Mouse (Mus musculus) olfactory bulb, adult 2 months (tissue): ENCODE measurements around the gene Echdc3. TPM values are rescaled to one million over a fixed set of nuclear protein-coding genes. Genes with fewer than 3 reads are reported as not detected.

Experiments
- H3K27ac ChIP-seq: fragments of 200-500 bp; 2 replicates; pipeline ENCODE4 v1.5.1; 2012; ENCODE audit warnings: low read depth, low read length; ENCODE audit not compliant: insufficient read depth
- H3K4me1 ChIP-seq: fragments of 200-500 bp; 2 replicates; pipeline ENCODE4 v1.6.1; 2012; ENCODE audit warnings: low read length; ENCODE audit not compliant: control insufficient read depth, insufficient read depth
- H3K4me3 ChIP-seq: fragments of 200-500 bp; 2 replicates; pipeline ENCODE4 v1.5.1; 2012; ENCODE audit warnings: mild to moderate bottlenecking, low read depth, low read length, moderate library complexity; ENCODE audit not compliant: insufficient read depth
- CTCF ChIP-seq: fragments of 200-500 bp; IDR thresholded peaks from 2 replicates; pipeline ENCODE4 v1.5.1; 2012; ENCODE audit warnings: low read depth, mild to moderate bottlenecking, low read length, moderate library complexity; ENCODE audit not compliant: insufficient read depth
- POLR2A ChIP-seq: fragments of 200-500 bp; IDR thresholded peaks from 2 replicates; pipeline ENCODE4 v1.6.1; 2012; ENCODE audit warnings: mild to moderate bottlenecking, low read depth, low read length, moderate library complexity; ENCODE audit not compliant: insufficient read depth
- WGBS: fragments of 180-500 bp; shearing (Covaris S2); methylation state at CpG from one replicate; pipeline ENCODE4 v1.1.7; 2018; 5-methylcytosine and 5-hydroxymethylcytosine counted together
- polyA plus RNA-seq: library from polyadenylated mRNA; stranded (reverse); fragments of >200 nt; gene quantifications from 2 replicates; pipeline ENCODE4 v1.2.4, GENCODE M21; 2012; ENCODE audit warnings: low replicate concordance; ENCODE audit not compliant: missing spikeins, insufficient read depth, insufficient read length

Gene Echdc3
- polyA plus RNA-seq, 1 experiment: not detected

DNA sequence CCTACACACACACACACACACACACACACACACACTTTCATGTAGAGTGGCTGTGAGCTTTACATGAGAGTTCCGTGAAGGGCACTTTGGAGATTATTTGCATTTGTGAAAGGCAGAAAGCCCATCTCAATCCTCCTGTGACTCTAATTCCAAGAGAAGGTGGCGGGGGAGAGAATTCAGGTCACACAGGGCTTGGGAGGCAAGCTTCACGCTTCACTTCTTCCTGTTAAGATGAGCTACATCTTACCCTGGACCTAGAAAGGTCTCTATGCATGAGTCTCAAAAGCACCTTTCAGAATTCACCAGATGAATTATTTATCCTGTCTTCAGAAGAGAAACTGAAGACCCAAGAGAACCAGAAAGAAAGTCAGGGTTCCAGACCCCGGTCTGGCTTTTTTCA lies 66.6 kb downstream of the Echdc3 start:
- 94% methylated on average over 4 of the region's 4 CpGs for WGBS
- Histone ChIP-seq H3K4me1 (no peaks in the 10 kb centered on the region), H3K4me3 (no peak overlapping the region), H3K27ac (no peak overlapping the region)
- no peak for TF ChIP-seq CTCF
- no peak for TF ChIP-seq POLR2A

- Histone ChIP-seq H3K4me1 (no peaks in the 10 kb centered on the region), H3K27ac (no peak overlapping the region), H3K4me3 (no peak overlapping the region)
- whole genome bisulfite sequencing: 90% methylated on average over 10 of the region's 10 CpGs
- TF ChIP-seq POLR2A (no peak), CTCF (no peak)
These were observed 67.2 kb downstream of the Echdc3 start for GRCm38 (mm10) chr2:6145611-6146010.

DNA sequence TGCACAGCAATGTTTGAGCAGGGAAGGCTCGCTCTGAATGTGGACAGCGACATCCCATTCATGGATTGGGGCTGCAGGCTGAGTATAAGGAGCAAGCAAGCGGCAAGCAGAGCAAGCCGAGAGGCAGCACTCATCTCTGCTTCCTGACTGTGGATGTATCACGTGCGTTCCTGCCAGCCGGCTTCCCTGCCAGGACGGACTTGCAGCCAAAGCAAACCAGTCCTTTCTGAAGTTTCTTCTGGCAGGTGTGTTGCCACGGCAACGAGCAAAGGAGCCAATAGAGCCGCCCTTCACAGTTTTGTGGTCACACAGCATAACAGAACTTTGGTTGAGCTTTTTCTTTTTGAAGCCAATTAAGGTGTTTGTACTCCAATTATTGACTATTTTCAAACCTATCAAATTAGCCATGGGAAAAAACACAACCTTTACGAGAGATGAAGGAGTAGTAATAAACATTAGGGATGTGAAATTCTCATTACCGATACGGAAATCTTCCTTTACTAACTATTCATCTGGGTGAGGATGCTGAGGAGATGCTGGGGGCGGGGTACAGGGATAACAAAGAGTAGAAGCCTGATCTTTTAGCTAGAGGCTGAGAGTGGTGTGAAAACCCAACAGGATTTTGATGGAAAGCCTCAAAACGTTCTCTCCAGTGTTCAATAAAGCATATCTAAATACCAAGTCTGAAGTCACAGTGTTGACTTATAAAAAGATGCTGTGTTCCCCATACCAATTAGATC lies 69.7 kb downstream of the Echdc3 start:
- TF ChIP-seq CTCF: no peak
- no peak for TF ChIP-seq POLR2A
- 60% methylated on average over 16 of the region's 16 CpGs for WGBS
- Histone ChIP-seq H3K4me3 (no peak overlapping the region), H3K4me1 (no peaks in the 10 kb centered on the region), H3K27ac (no peak overlapping the region)

- H3K4me3 ChIP-seq: no peak overlapping the region
- no peak for TF ChIP-seq CTCF
- TF ChIP-seq POLR2A: no peak
- H3K4me1 ChIP-seq: no peaks in the 10 kb centered on the region
- whole genome bisulfite sequencing: 95% methylated on average over 9 of the region's 9 CpGs
- no peak overlapping the region for H3K27ac ChIP-seq
These were observed 72.2 kb downstream of the Echdc3 start for GRCm38 (mm10) chr2:6140572-6141161.

Other genes starting within 250 kb of the Echdc3 start
- gene Proser2, start 82.8 kb downstream of the Echdc3 start, polyA plus RNA-seq: not detected in 2 replicates
- gene Usp6nl, start 109.6 kb upstream of the Echdc3 start, polyA plus RNA-seq: not detected in 2 replicates